Mouse (Mus musculus) lung, adult 2 months (tissue): ENCODE measurements around the gene Kdm8.

Experiments used
- CTCF ChIP-seq: fragments of 200-500 bp; IDR thresholded peaks from 2 replicates; pipeline ENCODE4 v1.5.1; 2011; ENCODE audit warnings: mild to moderate bottlenecking, low read length, control low read depth; ENCODE audit not compliant: insufficient read depth
- POLR2A ChIP-seq: fragments of 200-500 bp; IDR thresholded peaks from 2 replicates; pipeline ENCODE4 v1.6.1; 2011; ENCODE audit warnings: low read depth, mild to moderate bottlenecking, control low read depth, low read length, borderline replicate concordance; ENCODE audit errors: extremely low read depth

GRCm38 (mm10) chr7:125470901-125471300 is 26.4 kb downstream of the Kdm8 start:
- TF ChIP-seq CTCF, result no peak
- TF ChIP-seq POLR2A, result no peak
